ENCODE assay signal across 9 mouse cellular contexts in genomic region chr1:133891489-133891888, GRCm38 (mm10). TPM values are rescaled to one million over a fixed set of nuclear protein-coding genes. Genes with fewer than 3 reads are reported as not detected.
DNase-seq lines count a peak whose midpoint lies in the region; ATAC-seq and TF ChIP-seq lines count a peak whose summit lies in the region.
"Had no signal": no experiment of that assay in that cellular context is flagged by ENCODE, and none has a peak within 500 bp of the region (broad histone marks: within the 10 kb centered on the region; RNA-seq: fewer than 3 reads in every experiment).

No protein-coding gene starts in this region.

- H3K4me3 ChIP-seq in E14TG2a.4 (replicated peaks; ENCODE audit: low read length), result 0 out of 2 replicates have a peak overlapping the region, but pooled peaks have one; percentile 13
- H3K4me3 ChIP-seq in limb, embryonic 14.5 days (replicated peaks; ENCODE audit: low read length), result no peak overlapping the region
- H3K4me3 ChIP-seq: limb, embryonic 13.5 days had no signal

- DNase-seq in embryo, embryonic 10.5 days (ENCODE audit: low spot score), result peak; percentile 56
- DNase-seq in heart, postnatal 14 days, result peak; percentile 54 to 58
- peak; percentile 44 for DNase-seq in limb, embryonic 14.5 days (ENCODE audit: low spot score)
- DNase-seq in testis, postnatal 14 days (ENCODE audit: low spot score), result peak; percentile 75
- DNase-seq in MN1 (ENCODE audit: low spot score), result no peak
- no peak for DNase-seq in left cerebral cortex, postnatal 4 days
- no peak for DNase-seq in right cerebral cortex, adult 2 months (ENCODE audit: low spot score in 2 of 2)

- H3K9me3 ChIP-seq in E14TG2a.4 (ENCODE audit: low read length), result no peaks in the 10 kb centered on the region
- no peaks in the 10 kb centered on the region for H3K9me3 ChIP-seq in limb, embryonic 14.5 days (ENCODE audit: control insufficient read depth, low read length)
- H3K9me3 ChIP-seq: limb, embryonic 13.5 days had no signal

- no peak for TF ChIP-seq CTCF in E14TG2a.4 (conservative IDR thresholded peaks at IDR 0.05; ENCODE audit: low read length)

- intact Hi-C loops in heart, postnatal 14 days (cut with DNase I), result no loop called here
- intact Hi-C loops in left cerebral cortex, postnatal 4 days (cut with DNase I), result no loop called here

- no peaks in the 10 kb centered on the region for H3K36me3 ChIP-seq in E14TG2a.4 (ENCODE audit: insufficient read depth, low read length)
- H3K36me3 ChIP-seq in limb, embryonic 14.5 days (ENCODE audit: control insufficient read depth, insufficient read depth, low read length), result no peaks in the 10 kb centered on the region
- H3K36me3 ChIP-seq: limb, embryonic 13.5 days had no signal

- TF ChIP-seq POLR2A in limb, embryonic 14.5 days (IDR thresholded peaks at IDR 0.05; ENCODE audit: borderline replicate concordance, extremely low read depth, insufficient read depth, insufficient read length), result no peak

- H3K4me2 ChIP-seq in limb, embryonic 14.5 days (replicated peaks; ENCODE audit: low read depth, low read length, severe bottlenecking), result no peak overlapping the region

- H3K27ac ChIP-seq in limb, embryonic 14.5 days (replicated peaks; ENCODE audit: low read depth, low read length), result no peak overlapping the region

- peaks cover 32% of the 10 kb centered on the region for H3K27me3 ChIP-seq in E14TG2a.4 (ENCODE audit: insufficient read depth, low read length)
- H3K27me3 ChIP-seq in limb, embryonic 14.5 days (ENCODE audit: control insufficient read depth, insufficient read depth, low read length), result no peaks in the 10 kb centered on the region

- ATAC-seq in limb, embryonic 14.5 days (ENCODE audit: low FRiP score, low read depth), result peak; percentile 25; the same call in 1 of the 2 replicates

- 14% methylated on average over 5 of the region's 5 CpGs for WGBS in limb, embryonic 14.5 days

- H3K9ac ChIP-seq in limb, embryonic 14.5 days (ENCODE audit: low read depth, low read length, severe bottlenecking), result no peak overlapping the region
- H3K9ac ChIP-seq: limb, embryonic 13.5 days had no signal

- peaks cover 71% of the 10 kb centered on the region for H3K4me1 ChIP-seq in E14TG2a.4 (replicated peaks; ENCODE audit: low read depth, low read length)
- peaks cover 44% of the 10 kb centered on the region for H3K4me1 ChIP-seq in limb, embryonic 14.5 days (ENCODE audit: control insufficient read depth, insufficient read depth, low read length)

RNA-seq across cellular contexts. Expression of gene Optc, which starts 16.3 kb away (rescaled TPM):
- total RNA-seq in heart, postnatal 14 days (2021), result under 1 TPM; 0.17 to 0.55 TPM
- 2.4 and 3.7 TPM in 2 replicates for polyA plus RNA-seq in limb, embryonic 14.5 days (2012; rRNA removed)
- 1.0 and 1.1 TPM in 2 replicates for polyA plus RNA-seq in limb, embryonic 14.5 days (2014; fragmentation: Nextera tagmentation; extraction: Ambion mirVana)
- 1 to 10 TPM; 2.3 to 2.7 TPM for total RNA-seq in left cerebral cortex, postnatal 4 days (2021)

RNA-seq across cellular contexts. Expression of gene Prelp, which starts 29.7 kb away (rescaled TPM):
- 10 to 100 TPM; 25.0 to 29.5 TPM for total RNA-seq in heart, postnatal 14 days (2021)
- 24.5 and 30.3 TPM in 2 replicates for polyA plus RNA-seq in limb, embryonic 14.5 days (2012; rRNA removed)
- polyA plus RNA-seq in limb, embryonic 14.5 days (2014; fragmentation: Nextera tagmentation; extraction: Ambion mirVana), result 13.9 TPM in 2 replicates
- 1 to 10 TPM; 1.9 to 2.6 TPM for total RNA-seq in left cerebral cortex, postnatal 4 days (2021)

Comparison
In these comparisons a context has a peak if more than half of its experiments do, and no peak if none do; other contexts are left out.
1. DNase-seq: peak in embryo, embryonic 10.5 days (single experiment), heart, postnatal 14 days (2 of 2), limb, embryonic 14.5 days (single experiment) and testis, postnatal 14 days (single experiment); none in MN1 (single experiment), left cerebral cortex, postnatal 4 days (single experiment) and right cerebral cortex, adult 2 months (0 of 2).
2. RNA of gene Prelp, which starts 29.7 kb away (total RNA-seq): 25.0 to 29.5 TPM in heart, postnatal 14 days; 1.9 to 2.6 TPM in left cerebral cortex, postnatal 4 days; every median in the first group is over 4 times any median in the second.